Mouse (Mus musculus) embryonic facial prominence, embryonic 14.5 days (tissue): Measurements from ENCODE around the gene Smu1. TPM values are rescaled to one million over a fixed set of nuclear protein-coding genes. Genes with fewer than 3 reads are reported as not detected.
"Not testable (repeated sequence)": the region's sequence is repeated elsewhere in the genome, so short reads cannot be mapped to it uniquely, and the experiment has no call there.

ENCODE experiments used
- ATAC-seq: fragments of 200-750 bp; cut with Nextera tagmentation; 2 replicates; pipeline ENCODE4 v1.8.0; 2017; ENCODE audit warnings: low read depth, moderate number of reproducible peaks, moderate TSS enrichment
- DNase-seq: peaks from one replicate; pipeline ENCODE4 v3.0.0-alpha.2; 2015; ENCODE audit warnings: low spot score
- H3K27ac ChIP-seq: fragments of 300-500 bp; sonication (generic); replicated peaks from 2 replicates; pipeline ENCODE4 v1.5.1; 2014; ENCODE audit warnings: low read depth, mild to moderate bottlenecking, low read length, moderate library complexity
- H3K27me3 ChIP-seq: fragments of 300-500 bp; sonication (generic); replicated peaks from 2 replicates; pipeline ENCODE4 v1.6.1; 2014; ENCODE audit warnings: low read length; ENCODE audit not compliant: control insufficient read depth, insufficient read depth
- H3K36me3 ChIP-seq: fragments of 300-500 bp; sonication (generic); 2 replicates; pipeline ENCODE4 v1.6.1; 2014; ENCODE audit warnings: low read length, mixed read lengths; ENCODE audit not compliant: control insufficient read depth, insufficient read depth
- H3K4me1 ChIP-seq: fragments of 300-500 bp; sonication (generic); 2 replicates; pipeline ENCODE4 v1.6.1; 2014; ENCODE audit warnings: antibody characterized with exemption, low read length; ENCODE audit not compliant: control insufficient read depth, insufficient read depth
- H3K4me2 ChIP-seq: fragments of 300-500 bp; sonication (generic); 2 replicates; pipeline ENCODE4 v1.6.1; 2014; ENCODE audit warnings: low read depth, mild to moderate bottlenecking, low read length, moderate library complexity, mixed read lengths
- H3K4me3 ChIP-seq: fragments of 300-500 bp; sonication (generic); 2 replicates; pipeline ENCODE4 v1.5.1; 2014; ENCODE audit warnings: low read depth, mild to moderate bottlenecking, low read length
- H3K9ac ChIP-seq: fragments of 300-500 bp; sonication (generic); 2 replicates; pipeline ENCODE4 v1.6.1; 2014; ENCODE audit warnings: low read depth, mild to moderate bottlenecking, low read length, moderate library complexity, mixed read lengths
- H3K9me3 ChIP-seq: fragments of 300-500 bp; sonication (generic); 2 replicates; pipeline ENCODE4 v1.6.1; 2016; ENCODE audit warnings: low read length; ENCODE audit not compliant: control insufficient read depth
- WGBS: fragments of 180-500 bp; shearing (Covaris S2); extraction: QIAGEN DNeasy Blood & Tissue Kit; methylation state at CpG from one replicate; pipeline ENCODE4 v1.1.7; 2014; 5-methylcytosine and 5-hydroxymethylcytosine counted together
- polyA plus RNA-seq: library from polyadenylated mRNA; unstranded; fragments of >200 nt; fragmentation: Nextera tagmentation; extraction: Ambion mirVana; gene quantifications from 2 replicates; pipeline ENCODE4 v1.2.1, GENCODE M21; 2014

Gene Smu1
- 126 and 136 TPM in 2 replicates for polyA plus RNA-seq

DNA sequence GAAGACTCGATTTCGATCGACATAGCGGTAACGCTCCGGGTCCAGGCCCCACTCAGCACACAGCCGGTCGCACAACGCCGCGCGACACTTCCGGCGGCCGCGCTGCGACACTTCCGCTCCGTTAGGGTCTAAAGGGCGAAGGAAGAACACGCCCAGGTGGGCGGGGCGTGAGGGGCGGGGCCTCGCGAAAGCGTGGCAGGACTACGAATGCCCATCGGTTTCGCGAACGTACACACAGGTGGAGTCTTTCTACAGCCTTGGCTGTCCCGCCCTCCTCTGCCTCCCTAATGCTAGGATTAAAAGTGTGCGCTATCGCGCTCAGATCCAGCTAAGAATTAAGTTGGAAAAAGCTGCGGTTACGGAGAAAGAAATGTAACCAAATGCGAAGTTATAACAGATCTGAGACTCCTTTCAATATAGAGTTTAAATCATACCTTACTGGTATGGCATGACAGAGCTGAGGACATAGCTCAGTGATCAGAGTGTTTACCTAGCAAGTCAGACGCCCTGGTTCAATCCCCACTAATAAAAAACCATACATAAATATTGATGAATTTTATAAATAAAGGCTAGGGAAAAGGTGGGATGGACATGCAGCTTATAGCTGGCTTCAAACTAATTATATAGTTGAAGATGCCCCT lies at the start of gene Smu1:
Gene Smu1 (minus strand): TSS at position 144 of the 641 bp plus-strand sequence.
- ATAC-seq (peak; percentile 98), DNase-seq (peak; percentile 97)
- Histone ChIP-seq H3K27ac (no peak within 1 kb of the TSS; the same call in 1 of the 2 replicates), H3K4me1 (0 out of 2 replicates have a peak, but pooled peaks cover 3% of the 10 kb centered on the region), H3K27me3 (no peaks in the 10 kb centered on the region; the same call in 1 of the 2 replicates), H3K9ac (peak within 1 kb of the TSS; percentile 97), H3K4me3 (peak within 1 kb of the TSS; percentile 97), H3K4me2 (peak within 1 kb of the TSS; percentile 77), H3K36me3 (peaks cover 33% of the 10 kb centered on the region), H3K9me3 (no peaks in the 10 kb centered on the region)
- under 1% methylated on average over 32 of the region's 40 CpGs for WGBS

DNA sequence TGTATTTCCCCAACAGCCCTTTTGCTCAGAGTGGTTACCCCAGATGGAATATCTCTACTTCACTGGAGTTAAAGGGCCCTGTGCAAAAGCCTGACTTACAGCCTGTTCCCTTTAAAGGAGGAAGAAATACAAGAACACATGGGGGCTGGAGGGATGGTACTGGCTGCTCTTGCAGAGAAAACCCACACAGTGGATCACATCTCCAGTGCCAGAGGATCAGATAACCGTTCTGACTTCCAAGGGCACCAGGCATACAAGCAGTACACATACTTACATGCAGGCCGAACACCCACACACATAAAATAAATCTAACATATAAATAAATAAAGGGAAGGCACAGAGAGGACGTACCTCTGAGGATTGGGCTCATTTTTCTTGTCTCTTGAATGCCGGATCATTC lies 49.7 kb upstream of the Smu1 start:
- H3K4me1 ChIP-seq = no peaks in the 10 kb centered on the region
- no peak overlapping the region for H3K9ac ChIP-seq
- no peak overlapping the region for H3K4me3 ChIP-seq
- H3K36me3 ChIP-seq = peaks cover 71% of the 10 kb centered on the region
- H3K27me3 ChIP-seq = no peaks in the 10 kb centered on the region
- H3K9me3 ChIP-seq = no peaks in the 10 kb centered on the region
- no peak overlapping the region for H3K27ac ChIP-seq
- DNase-seq (no peak), ATAC-seq (no peak)
- H3K4me2 ChIP-seq = no peak overlapping the region
- 85% methylated on average over 4 of the region's 4 CpGs for WGBS

DNA sequence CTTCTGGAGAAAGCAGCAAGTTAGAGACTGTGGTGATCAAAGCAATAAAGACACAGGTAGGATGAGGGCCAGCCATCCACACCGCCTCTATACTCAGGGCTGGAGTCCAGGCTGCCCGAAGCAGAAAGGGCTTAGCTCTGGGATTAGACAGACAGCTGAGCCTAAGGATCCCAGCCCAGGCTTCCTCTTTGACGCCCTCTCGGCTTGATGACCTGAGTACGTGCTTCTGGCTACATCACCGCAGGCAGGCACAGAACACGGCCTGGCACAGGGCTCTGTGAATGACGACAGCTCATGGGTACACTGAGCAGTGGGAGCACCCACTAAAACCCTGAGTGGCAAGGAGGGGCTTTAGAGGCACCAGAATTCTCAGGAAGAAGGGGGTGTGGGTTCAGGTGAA lies 47.7 kb upstream of the Smu1 start:
- ATAC-seq = no peak
- Histone ChIP-seq H3K27ac (no peak overlapping the region), H3K4me2 (no peak overlapping the region), H3K9me3 (no peaks in the 10 kb centered on the region), H3K9ac (no peak overlapping the region), H3K36me3 (peaks cover 53% of the 10 kb centered on the region), H3K4me1 (no peaks in the 10 kb centered on the region), H3K27me3 (no peaks in the 10 kb centered on the region), H3K4me3 (no peak overlapping the region)
- no peak for DNase-seq
- 87% methylated on average over 8 of the region's 8 CpGs for WGBS

DNA sequence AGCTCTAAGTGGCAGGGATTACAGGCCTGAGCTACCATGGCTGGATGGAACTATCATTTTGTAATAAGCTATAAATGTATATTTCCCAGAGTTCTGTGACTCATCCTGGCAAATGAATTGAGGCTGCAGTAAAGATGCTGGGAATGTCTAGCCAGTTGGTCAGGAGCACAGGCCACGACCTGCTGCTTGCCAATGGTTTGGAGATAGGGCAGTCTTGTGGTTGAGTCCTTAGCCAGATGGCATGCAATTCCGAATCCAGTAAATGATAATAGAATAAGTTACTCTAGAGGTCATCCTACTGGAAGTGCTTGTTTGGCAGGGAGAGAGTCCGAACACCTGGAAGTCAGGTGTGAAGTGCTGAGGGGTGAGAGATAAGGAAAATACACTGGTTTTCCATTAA lies 45.1 kb upstream of the Smu1 start:
- H3K27ac ChIP-seq = no peak overlapping the region
- no peak overlapping the region for H3K4me3 ChIP-seq
- H3K9ac ChIP-seq = no peak overlapping the region
- H3K27me3 ChIP-seq = no peaks in the 10 kb centered on the region
- ATAC-seq (no peak), DNase-seq (no peak)
- no peaks in the 10 kb centered on the region for H3K4me1 ChIP-seq
- no peak overlapping the region for H3K4me2 ChIP-seq
- no peaks in the 10 kb centered on the region for H3K9me3 ChIP-seq
- H3K36me3 ChIP-seq = peaks cover 38% of the 10 kb centered on the region
- 94% methylated on average over 3 of the region's 3 CpGs for WGBS

DNA sequence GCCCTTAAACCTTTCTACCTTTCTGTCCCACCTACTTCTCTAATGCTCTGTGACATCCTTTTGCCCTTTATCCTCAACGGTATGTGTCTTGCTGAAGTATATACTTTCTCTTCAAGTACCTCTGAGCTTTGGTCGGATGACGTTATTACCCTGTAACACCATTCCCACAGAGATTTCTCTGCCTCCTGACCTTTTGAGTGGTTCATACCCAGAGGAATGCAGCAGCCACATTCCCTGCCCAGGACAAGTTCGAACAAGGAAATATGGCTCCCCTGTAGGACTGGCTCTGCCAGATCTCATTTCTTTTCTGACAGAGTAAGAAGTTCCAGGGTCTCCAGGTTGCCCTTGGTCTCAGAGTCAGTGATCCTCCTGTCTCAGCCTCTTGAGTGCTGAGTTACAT lies 44.2 kb upstream of the Smu1 start:
- Histone ChIP-seq H3K27me3 (no peaks in the 10 kb centered on the region), H3K36me3 (peaks cover 30% of the 10 kb centered on the region), H3K4me2 (no peak overlapping the region), H3K9ac (no peak overlapping the region), H3K9me3 (no peaks in the 10 kb centered on the region), H3K4me1 (no peaks in the 10 kb centered on the region), H3K27ac (no peak overlapping the region), H3K4me3 (no peak overlapping the region)
- no peak for ATAC-seq
- peak; percentile 14 for DNase-seq
- 68% methylated on average over 4 of the region's 4 CpGs for WGBS

- Histone ChIP-seq H3K27me3 (no peaks in the 10 kb centered on the region), H3K4me1 (no peaks in the 10 kb centered on the region), H3K9me3 (no peaks in the 10 kb centered on the region), H3K4me3 (no peak overlapping the region), H3K4me2 (no peak overlapping the region), H3K36me3 (peaks cover 22% of the 10 kb centered on the region), H3K27ac (no peak overlapping the region), H3K9ac (no peak overlapping the region)
- 78% methylated on average over 3 of the region's 3 CpGs for WGBS
- DNase-seq (no peak), ATAC-seq (no peak)
Measured at GRCm38 (mm10) chr4:40800873-40801272, 43.1 kb upstream of the Smu1 start.

DNA sequence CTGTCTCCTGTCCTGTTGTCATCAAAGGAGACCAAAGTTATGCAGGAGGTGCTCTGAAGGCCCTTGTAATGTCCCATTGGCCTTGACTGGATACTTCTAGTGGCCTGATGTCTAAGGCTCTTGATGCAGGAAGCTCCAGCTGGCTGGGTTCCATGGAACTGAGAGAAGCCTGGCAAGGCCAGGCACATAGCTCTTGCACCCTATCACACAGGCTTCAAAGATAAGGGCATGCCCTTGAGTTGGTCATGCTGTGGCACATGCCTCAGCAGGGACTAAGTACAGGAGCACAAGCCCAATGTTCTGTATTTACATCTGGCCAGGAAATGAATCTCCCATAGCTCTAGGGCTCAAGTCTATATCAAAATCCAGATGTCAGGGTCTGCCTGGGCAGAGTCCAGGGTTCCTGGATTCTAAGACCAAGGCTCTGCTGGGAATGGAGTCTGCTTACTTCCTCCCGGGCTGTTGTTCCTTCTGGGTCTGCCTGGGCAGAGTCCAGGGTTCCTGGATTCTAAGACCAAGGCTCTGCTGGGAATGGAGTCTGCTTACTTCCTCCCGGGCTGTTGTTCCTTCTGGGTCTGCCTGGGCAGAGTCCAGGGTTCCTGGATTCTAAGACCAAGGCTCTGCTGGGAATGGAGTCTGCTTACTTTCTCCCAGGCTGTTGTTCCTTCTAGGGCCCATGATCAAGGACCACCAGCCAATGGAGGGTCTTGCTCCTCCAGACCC lies 41.3 kb upstream of the Smu1 start:
- not testable (repeated sequence) for H3K27ac ChIP-seq, H3K4me2 ChIP-seq, H3K4me1 ChIP-seq, ATAC-seq, H3K9me3 ChIP-seq, H3K4me3 ChIP-seq, DNase-seq, H3K36me3 ChIP-seq, H3K27me3 ChIP-seq, H3K9ac ChIP-seq
- no CpG with 5 or more reads among the region's 2 CpGs for WGBS

DNA sequence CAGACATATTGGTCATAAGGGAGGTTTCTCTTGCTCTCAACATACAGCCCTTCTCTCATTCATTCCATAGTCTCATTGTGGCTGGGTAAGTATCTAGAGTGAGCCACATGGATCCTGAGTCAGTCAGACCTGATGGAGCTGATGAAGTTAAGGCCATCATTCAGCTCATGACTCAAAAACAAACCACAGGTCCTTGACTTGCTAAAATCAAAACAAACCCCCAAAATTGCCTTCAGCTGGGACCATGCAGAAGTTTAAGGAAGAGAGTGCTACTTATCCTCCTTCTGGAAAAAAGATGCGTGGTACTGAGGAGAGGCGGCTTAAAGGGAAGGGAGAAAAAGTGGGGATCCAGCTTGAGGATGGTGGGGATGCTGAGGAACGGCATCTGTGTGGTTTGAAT lies 38.0 kb upstream of the Smu1 start:
- no peaks in the 10 kb centered on the region for H3K9me3 ChIP-seq
- DNase-seq (no peak), ATAC-seq (no peak)
- no peak overlapping the region for H3K27ac ChIP-seq
- no peak overlapping the region for H3K9ac ChIP-seq
- no peak overlapping the region for H3K4me2 ChIP-seq
- no peaks in the 10 kb centered on the region for H3K27me3 ChIP-seq
- 92% methylated on average over 3 of the region's 3 CpGs for WGBS
- H3K4me1 ChIP-seq = no peaks in the 10 kb centered on the region
- no peak overlapping the region for H3K4me3 ChIP-seq
- H3K36me3 ChIP-seq = no peaks in the 10 kb centered on the region

GRCm38 (mm10) chr4:40794320-40794719 lies 36.6 kb upstream of the Smu1 start:
- Histone ChIP-seq H3K27ac (no peak overlapping the region), H3K9me3 (no peaks in the 10 kb centered on the region), H3K4me1 (no peaks in the 10 kb centered on the region), H3K9ac (no peak overlapping the region), H3K4me3 (no peak overlapping the region), H3K36me3 (no peaks in the 10 kb centered on the region), H3K4me2 (no peak overlapping the region), H3K27me3 (no peaks in the 10 kb centered on the region)
- ATAC-seq (no peak), DNase-seq (no peak)
